Mouse (Mus musculus): ENCODE measurements around the gene Arsk. TPM values are rescaled to one million over a fixed set of nuclear protein-coding genes. Genes with fewer than 3 reads are reported as not detected.

Arsk gene
- polyA plus RNA-seq, 1 experiment from 2014 or later: 9.0 TPM

- Histone ChIP-seq H3K9me3 (no peaks in the 10 kb centered on the region), H3K36me3 (no peaks in the 10 kb centered on the region), H3K4me2 (no peak overlapping the region), H3K9ac (replicated peaks) (no peak overlapping the region), H3K27me3 (0 out of 2 replicates have a peak, but pooled peaks cover 3% of the 10 kb centered on the region), H3K27ac (no peak overlapping the region), H3K4me1 (replicated peaks) (peaks cover 3% of the 10 kb centered on the region; the same call in 1 of the 2 replicates), H3K4me3 (replicated peaks) (no peak overlapping the region)
- no peak for ATAC-seq (ENCODE audit: insufficient number of reproducible peaks, insufficient read depth, low FRiP score, low TSS enrichment, low read depth)
- WGBS: 92% methylated on average over 2 of the region's 2 CpGs
These were observed 76.7 kb downstream of the Arsk start for GRCm38 (mm10) chr13:76021782-76022181.

- H3K4me3 ChIP-seq (replicated peaks): peak overlapping the region; percentile 50
- WGBS: 44% methylated on average over 5 of the region's 5 CpGs
- peak overlapping the region; percentile 59 for H3K4me2 ChIP-seq
- no peaks in the 10 kb centered on the region for H3K36me3 ChIP-seq
- no peak overlapping the region for H3K9ac ChIP-seq (replicated peaks)
- H3K9me3 ChIP-seq: no peaks in the 10 kb centered on the region
- peaks cover 3% of the 10 kb centered on the region; the same call in 1 of the 2 replicates for H3K4me1 ChIP-seq (replicated peaks)
- ATAC-seq (ENCODE audit: insufficient number of reproducible peaks, insufficient read depth, low FRiP score, low TSS enrichment, low read depth): peak; percentile 64
- H3K27me3 ChIP-seq: 0 out of 2 replicates have a peak, but pooled peaks cover 3% of the 10 kb centered on the region
- H3K27ac ChIP-seq: no peak overlapping the region
These were observed 79.5 kb downstream of the Arsk start for GRCm38 (mm10) chr13:76018844-76019400.

- Histone ChIP-seq H3K36me3 (no peaks in the 10 kb centered on the region), H3K9me3 (no peaks in the 10 kb centered on the region), H3K4me3 (replicated peaks) (peak within 1 kb of the TSS; percentile 50), H3K4me1 (replicated peaks) (peaks cover 3% of the 10 kb centered on the region; the same call in 1 of the 2 replicates), H3K27me3 (0 out of 2 replicates have a peak, but pooled peaks cover 2% of the 10 kb centered on the region), H3K9ac (replicated peaks) (peak within 1 kb of the TSS; percentile 73), H3K27ac (peak within 1 kb of the TSS; percentile 85), H3K4me2 (peak within 1 kb of the TSS; percentile 59)
- WGBS: 2% methylated on average over 50 of the region's 50 CpGs
- ATAC-seq (ENCODE audit: insufficient number of reproducible peaks, insufficient read depth, low FRiP score, low TSS enrichment, low read depth): peak; percentile 99
These were observed 80.3 kb downstream of the Arsk start, which contains the start of gene Rfesd for GRCm38 (mm10) chr13:76017974-76018843. Gene Rfesd, minus strand, starts transcription at chr13:76018719.

GRCm38 (mm10) chr13:76017465-76017864 lies 81.0 kb downstream of the Arsk start:
- H3K4me1 ChIP-seq (replicated peaks): peaks cover 3% of the 10 kb centered on the region; the same call in 1 of the 2 replicates
- peak overlapping the region; percentile 50 for H3K4me3 ChIP-seq (replicated peaks)
- 65% methylated on average over 4 of the region's 4 CpGs for WGBS
- H3K27me3 ChIP-seq: no peaks in the 10 kb centered on the region
- no peak overlapping the region for H3K9ac ChIP-seq (replicated peaks)
- H3K27ac ChIP-seq: no peak overlapping the region; the same call in 1 of the 2 replicates
- no peak for ATAC-seq (ENCODE audit: insufficient number of reproducible peaks, insufficient read depth, low FRiP score, low TSS enrichment, low read depth)
- peak overlapping the region; percentile 59 for H3K4me2 ChIP-seq
- H3K9me3 ChIP-seq: no peaks in the 10 kb centered on the region
- H3K36me3 ChIP-seq: no peaks in the 10 kb centered on the region

- Histone ChIP-seq H3K4me2 (no peak overlapping the region), H3K9ac (replicated peaks) (no peak overlapping the region), H3K27ac (no peak overlapping the region), H3K27me3 (no peaks in the 10 kb centered on the region), H3K4me3 (replicated peaks) (no peak overlapping the region), H3K9me3 (no peaks in the 10 kb centered on the region), H3K36me3 (no peaks in the 10 kb centered on the region), H3K4me1 (replicated peaks) (peaks cover 3% of the 10 kb centered on the region; the same call in 1 of the 2 replicates)
- 90% methylated on average over 2 of the region's 2 CpGs for WGBS
- no peak for ATAC-seq (ENCODE audit: insufficient number of reproducible peaks, insufficient read depth, low FRiP score, low TSS enrichment, low read depth)
These were observed 83.9 kb downstream of the Arsk start for GRCm38 (mm10) chr13:76014511-76014910.

Other genes starting within 250 kb of the Arsk start
- gene Rhobtb3, start 154.7 kb downstream of the Arsk start, polyA plus RNA-seq (2016; fragmentation: Nextera tagmentation; extraction: Ambion mirVana): 80.1 and 80.9 TPM in 2 replicates
- gene Spata9, start 131.5 kb downstream of the Arsk start, polyA plus RNA-seq (2016; fragmentation: Nextera tagmentation; extraction: Ambion mirVana): 0.47 and 0.85 TPM in 2 replicates
- 21.5 and 22.4 TPM in 2 replicates for gene Rfesd, start 79.9 kb downstream of the Arsk start, polyA plus RNA-seq (2016; fragmentation: Nextera tagmentation; extraction: Ambion mirVana)
- 0.21 TPM in 1 of 2 replicates, not detected in the other for gene Gpr150, start 41.7 kb downstream of the Arsk start, polyA plus RNA-seq (2016; fragmentation: Nextera tagmentation; extraction: Ambion mirVana)
- 18.6 and 22.4 TPM in 2 replicates for gene Ttc37, start 74 bp upstream of the Arsk start, polyA plus RNA-seq (2016; fragmentation: Nextera tagmentation; extraction: Ambion mirVana)
- not detected in 2 replicates for gene Fam81b, start 206.4 kb upstream of the Arsk start, polyA plus RNA-seq (2016; fragmentation: Nextera tagmentation; extraction: Ambion mirVana)